Mouse (Mus musculus): Measurements from ENCODE around the gene Fbln7. TPM values are rescaled to one million over a fixed set of nuclear protein-coding genes. Genes with fewer than 3 reads are reported as not detected.

Fbln7 gene
- polyA plus RNA-seq, 2 experiments, result 8.9 to 15.0 TPM

GRCm38 (mm10) chr2:128833035-128833434 is 29.7 kb upstream of the Fbln7 start:
- TF ChIP-seq POLR2A (IDR thresholded peaks at IDR 0.05; ENCODE audit: borderline replicate concordance, extremely low read depth, insufficient read depth, insufficient read length), result no peak
- H3K9ac ChIP-seq (ENCODE audit: low read depth, low read length, severe bottlenecking), result no peak overlapping the region
- no peak overlapping the region for H3K4me2 ChIP-seq (replicated peaks; ENCODE audit: low read depth, low read length, severe bottlenecking)
- DNase-seq (ENCODE audit: low spot score), result no peak
- H3K4me3 ChIP-seq (replicated peaks; ENCODE audit: low read length), result no peak overlapping the region
- no peaks in the 10 kb centered on the region for H3K9me3 ChIP-seq (ENCODE audit: control insufficient read depth, low read length)
- H3K27me3 ChIP-seq (ENCODE audit: control insufficient read depth, insufficient read depth, low read length), result no peaks in the 10 kb centered on the region
- H3K4me1 ChIP-seq (ENCODE audit: control insufficient read depth, insufficient read depth, low read length), result no peaks in the 10 kb centered on the region
- H3K27ac ChIP-seq (replicated peaks; ENCODE audit: low read depth, low read length), result no peak overlapping the region
- ATAC-seq (ENCODE audit: low FRiP score, low read depth), result no peak
- WGBS, result 91% methylated on average over 2 of the region's 2 CpGs
- peaks cover 90% of the 10 kb centered on the region for H3K36me3 ChIP-seq (ENCODE audit: control insufficient read depth, insufficient read depth, low read length)

GRCm38 (mm10) chr2:128833435-128833834 is 29.3 kb upstream of the Fbln7 start:
- no peak overlapping the region for H3K27ac ChIP-seq (replicated peaks; ENCODE audit: low read depth, low read length)
- DNase-seq (ENCODE audit: low spot score) (no peak), ATAC-seq (ENCODE audit: low FRiP score, low read depth) (no peak)
- no peak overlapping the region for H3K9ac ChIP-seq (ENCODE audit: low read depth, low read length, severe bottlenecking)
- H3K27me3 ChIP-seq (ENCODE audit: control insufficient read depth, insufficient read depth, low read length), result no peaks in the 10 kb centered on the region
- no peak overlapping the region for H3K4me3 ChIP-seq (replicated peaks; ENCODE audit: low read length)
- H3K9me3 ChIP-seq (ENCODE audit: control insufficient read depth, low read length), result no peaks in the 10 kb centered on the region
- no peak for TF ChIP-seq POLR2A (IDR thresholded peaks at IDR 0.05; ENCODE audit: borderline replicate concordance, extremely low read depth, insufficient read depth, insufficient read length)
- H3K4me1 ChIP-seq (ENCODE audit: control insufficient read depth, insufficient read depth, low read length), result no peaks in the 10 kb centered on the region
- WGBS, result 94% methylated on average over 2 of the region's 2 CpGs
- peaks cover 88% of the 10 kb centered on the region for H3K36me3 ChIP-seq (ENCODE audit: control insufficient read depth, insufficient read depth, low read length)
- H3K4me2 ChIP-seq (replicated peaks; ENCODE audit: low read depth, low read length, severe bottlenecking), result no peak overlapping the region

- Histone ChIP-seq H3K4me2 (replicated peaks; ENCODE audit: low read depth, low read length, severe bottlenecking) (no peak overlapping the region), H3K4me3 (replicated peaks; ENCODE audit: low read length) (no peak overlapping the region), H3K4me1 (ENCODE audit: control insufficient read depth, insufficient read depth, low read length) (no peaks in the 10 kb centered on the region), H3K9ac (ENCODE audit: low read depth, low read length, severe bottlenecking) (0 out of 2 replicates have a peak overlapping the region, but pooled peaks have one; percentile 1), H3K36me3 (ENCODE audit: control insufficient read depth, insufficient read depth, low read length) (peaks cover 76% of the 10 kb centered on the region), H3K27me3 (ENCODE audit: control insufficient read depth, insufficient read depth, low read length) (no peaks in the 10 kb centered on the region), H3K27ac (replicated peaks; ENCODE audit: low read depth, low read length) (no peak overlapping the region), H3K9me3 (ENCODE audit: control insufficient read depth, low read length) (no peaks in the 10 kb centered on the region)
- no peak for TF ChIP-seq POLR2A (IDR thresholded peaks at IDR 0.05; ENCODE audit: borderline replicate concordance, extremely low read depth, insufficient read depth, insufficient read length)
- 93% methylated on average over 8 of the region's 8 CpGs for WGBS
- ATAC-seq (ENCODE audit: low FRiP score, low read depth), result no peak
- no peak for DNase-seq (ENCODE audit: low spot score)
Measured at GRCm38 (mm10) chr2:128837531-128837930, 25.2 kb upstream of the Fbln7 start.

GRCm38 (mm10) chr2:128838611-128839010 is 24.2 kb upstream of the Fbln7 start:
- H3K9ac ChIP-seq (ENCODE audit: low read depth, low read length, severe bottlenecking), result no peak overlapping the region
- no peak overlapping the region for H3K4me2 ChIP-seq (replicated peaks; ENCODE audit: low read depth, low read length, severe bottlenecking)
- H3K36me3 ChIP-seq (ENCODE audit: control insufficient read depth, insufficient read depth, low read length), result peaks cover 74% of the 10 kb centered on the region
- WGBS, result 91% methylated on average over 3 of the region's 3 CpGs
- no peak for ATAC-seq (ENCODE audit: low FRiP score, low read depth)
- TF ChIP-seq POLR2A (IDR thresholded peaks at IDR 0.05; ENCODE audit: borderline replicate concordance, extremely low read depth, insufficient read depth, insufficient read length), result no peak
- no peak overlapping the region for H3K4me3 ChIP-seq (replicated peaks; ENCODE audit: low read length)
- no peak overlapping the region for H3K27ac ChIP-seq (replicated peaks; ENCODE audit: low read depth, low read length)
- DNase-seq (ENCODE audit: low spot score), result no peak
- H3K4me1 ChIP-seq (ENCODE audit: control insufficient read depth, insufficient read depth, low read length), result no peaks in the 10 kb centered on the region
- H3K9me3 ChIP-seq (ENCODE audit: control insufficient read depth, low read length), result no peaks in the 10 kb centered on the region
- no peaks in the 10 kb centered on the region for H3K27me3 ChIP-seq (ENCODE audit: control insufficient read depth, insufficient read depth, low read length)

- Histone ChIP-seq H3K27me3 (ENCODE audit: control insufficient read depth, insufficient read depth, low read length) (no peaks in the 10 kb centered on the region), H3K36me3 (ENCODE audit: control insufficient read depth, insufficient read depth, low read length) (peaks cover 72% of the 10 kb centered on the region), H3K9ac (ENCODE audit: low read depth, low read length, severe bottlenecking) (no peak overlapping the region), H3K9me3 (ENCODE audit: control insufficient read depth, low read length) (no peaks in the 10 kb centered on the region), H3K4me1 (ENCODE audit: control insufficient read depth, insufficient read depth, low read length) (no peaks in the 10 kb centered on the region), H3K4me3 (replicated peaks; ENCODE audit: low read length) (no peak overlapping the region), H3K4me2 (replicated peaks; ENCODE audit: low read depth, low read length, severe bottlenecking) (no peak overlapping the region), H3K27ac (replicated peaks; ENCODE audit: low read depth, low read length) (no peak overlapping the region)
- DNase-seq (ENCODE audit: low spot score), result no peak
- no peak for ATAC-seq (ENCODE audit: low FRiP score, low read depth)
- no peak for TF ChIP-seq POLR2A (IDR thresholded peaks at IDR 0.05; ENCODE audit: borderline replicate concordance, extremely low read depth, insufficient read depth, insufficient read length)
- 79% methylated on average over 2 of the region's 2 CpGs for WGBS
Measured at GRCm38 (mm10) chr2:128839501-128839900, 23.3 kb upstream of the Fbln7 start.

GRCm38 (mm10) chr2:128842437-128842836 is 20.3 kb upstream of the Fbln7 start:
- Histone ChIP-seq H3K9ac (ENCODE audit: low read depth, low read length, severe bottlenecking) (no peak overlapping the region), H3K27ac (replicated peaks; ENCODE audit: low read depth, low read length) (no peak overlapping the region), H3K4me3 (replicated peaks; ENCODE audit: low read length) (no peak overlapping the region), H3K27me3 (ENCODE audit: control insufficient read depth, insufficient read depth, low read length) (no peaks in the 10 kb centered on the region), H3K4me2 (replicated peaks; ENCODE audit: low read depth, low read length, severe bottlenecking) (no peak overlapping the region), H3K4me1 (ENCODE audit: control insufficient read depth, insufficient read depth, low read length) (no peaks in the 10 kb centered on the region), H3K36me3 (ENCODE audit: control insufficient read depth, insufficient read depth, low read length) (peaks cover 65% of the 10 kb centered on the region), H3K9me3 (ENCODE audit: control insufficient read depth, low read length) (no peaks in the 10 kb centered on the region)
- no peak for TF ChIP-seq POLR2A (IDR thresholded peaks at IDR 0.05; ENCODE audit: borderline replicate concordance, extremely low read depth, insufficient read depth, insufficient read length)
- 93% methylated on average over 8 of the region's 8 CpGs for WGBS
- no peak for DNase-seq (ENCODE audit: low spot score)
- no peak for ATAC-seq (ENCODE audit: low FRiP score, low read depth)
